Mouse (Mus musculus) stomach, embryonic 15.5 days (tissue): ENCODE measurements around the gene Tnfrsf19. TPM values are rescaled to one million over a fixed set of nuclear protein-coding genes. Genes with fewer than 3 reads are reported as not detected.
A peak's percentile ranks its signal among the peaks of the same experiment; 100 is the strongest.

ENCODE experiments used
- ATAC-seq: fragments of 200-750 bp; cut with Nextera tagmentation; 2 replicates; pipeline ENCODE4 v1.8.0; 2017; ENCODE audit warnings: low read depth, moderate number of reproducible peaks, moderate TSS enrichment; ENCODE audit not compliant: insufficient read depth, low FRiP score
- H3K27ac ChIP-seq: fragments of 300-500 bp; sonication (generic); 2 replicates; pipeline ENCODE4 v1.5.1; 2015; ENCODE audit warnings: mild to moderate bottlenecking, inconsistent platforms
- H3K27me3 ChIP-seq: fragments of 300-500 bp; sonication (generic); replicated peaks from 2 replicates; pipeline ENCODE4 v1.6.1; 2015; ENCODE audit warnings: inconsistent platforms
- H3K36me3 ChIP-seq: fragments of 300-500 bp; sonication (generic); 2 replicates; pipeline ENCODE4 v1.6.1; 2015; ENCODE audit warnings: inconsistent platforms
- H3K4me1 ChIP-seq: fragments of 300-500 bp; sonication (generic); 2 replicates; pipeline ENCODE4 v1.6.1; 2015; ENCODE audit warnings: inconsistent platforms
- H3K4me2 ChIP-seq: fragments of 300-500 bp; sonication (generic); 2 replicates; pipeline ENCODE4 v1.6.1; 2015; ENCODE audit warnings: mild to moderate bottlenecking, inconsistent platforms
- H3K4me3 ChIP-seq: fragments of 300-500 bp; sonication (generic); replicated peaks from 2 replicates; pipeline ENCODE4 v1.5.1; 2015; ENCODE audit warnings: inconsistent platforms
- H3K9ac ChIP-seq: fragments of 300-500 bp; sonication (generic); 2 replicates; pipeline ENCODE4 v1.6.1; 2015; ENCODE audit warnings: inconsistent platforms
- H3K9me3 ChIP-seq: fragments of 300-500 bp; sonication (generic); 2 replicates; pipeline ENCODE4 v1.6.1; 2016; ENCODE audit warnings: inconsistent platforms
- WGBS: fragments of 180-500 bp; shearing (Covaris S2); methylation state at CpG from one replicate; pipeline ENCODE4 v1.1.7; 2015; 5-methylcytosine and 5-hydroxymethylcytosine counted together
- polyA plus RNA-seq: library from polyadenylated mRNA; unstranded; fragments of >200 nt; fragmentation: Nextera tagmentation; extraction: Ambion mirVana; gene quantifications from 2 replicates; pipeline ENCODE4 v1.2.1, GENCODE M21; 2015

Gene Tnfrsf19
- polyA plus RNA-seq, 1 experiment from 2014 or later, result 28.5 TPM

DNA sequence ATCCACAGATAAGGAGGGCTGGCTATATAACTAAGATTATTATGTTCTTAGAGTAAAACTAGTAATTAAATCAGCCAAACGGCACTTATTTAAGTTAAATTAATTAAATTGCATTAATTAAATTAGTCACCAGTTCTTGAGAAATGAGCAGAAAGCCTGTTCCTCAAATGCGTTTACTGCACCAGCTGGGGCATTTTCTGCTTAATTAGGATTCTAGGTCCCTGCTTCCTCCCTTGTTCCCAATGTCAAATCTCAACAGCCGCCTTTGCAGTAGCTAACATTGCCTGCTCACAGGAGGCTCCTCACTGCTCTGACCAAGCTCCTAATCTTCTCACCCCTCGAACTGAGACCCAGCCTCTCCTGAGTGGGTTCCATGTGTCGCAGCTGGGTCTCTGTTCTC, 59.4 kb downstream of the Tnfrsf19 start:
- Histone ChIP-seq H3K4me2 (no peak overlapping the region), H3K4me3 (no peak overlapping the region), H3K9me3 (no peaks in the 10 kb centered on the region), H3K9ac (no peak overlapping the region), H3K36me3 (no peaks in the 10 kb centered on the region), H3K27me3 (no peaks in the 10 kb centered on the region), H3K27ac (no peak overlapping the region), H3K4me1 (peaks cover 20% of the 10 kb centered on the region)
- WGBS, result 73% methylated on average over 5 of the region's 5 CpGs
- ATAC-seq, result no peak

DNA sequence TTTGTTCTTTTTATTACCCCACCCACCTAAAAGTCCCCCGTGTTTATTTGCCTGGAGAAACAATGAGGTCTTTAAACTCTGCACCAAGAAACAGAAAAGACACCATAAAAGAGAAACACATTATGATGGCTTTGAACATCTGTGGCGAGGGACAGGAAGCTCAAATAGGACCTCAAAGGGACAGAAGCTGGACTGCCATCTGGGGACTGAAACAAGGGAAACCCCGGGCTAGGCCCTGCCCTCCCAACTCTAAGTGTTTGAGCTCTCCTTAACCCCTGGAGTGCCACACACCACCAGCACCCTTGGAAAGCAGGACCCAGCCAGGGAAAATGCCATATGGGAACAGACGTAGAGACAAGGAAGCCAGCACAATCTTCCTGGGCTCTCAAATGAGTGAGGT, 61.2 kb downstream of the Tnfrsf19 start:
- Histone ChIP-seq H3K4me2 (no peak overlapping the region), H3K9me3 (no peaks in the 10 kb centered on the region), H3K36me3 (no peaks in the 10 kb centered on the region), H3K9ac (no peak overlapping the region), H3K27me3 (no peaks in the 10 kb centered on the region), H3K4me3 (no peak overlapping the region), H3K4me1 (peaks cover 20% of the 10 kb centered on the region), H3K27ac (no peak overlapping the region)
- WGBS, result 32% methylated on average over 4 of the region's 4 CpGs
- ATAC-seq, result no peak

GRCm38 (mm10) chr14:60984266-60984665, 62.0 kb downstream of the Tnfrsf19 start:
- Histone ChIP-seq H3K4me3 (no peak overlapping the region), H3K36me3 (no peaks in the 10 kb centered on the region), H3K4me2 (no peak overlapping the region), H3K27ac (0 out of 2 replicates have a peak overlapping the region, but pooled peaks have one; percentile 45), H3K4me1 (peaks cover 20% of the 10 kb centered on the region), H3K9me3 (no peaks in the 10 kb centered on the region), H3K27me3 (no peaks in the 10 kb centered on the region), H3K9ac (no peak overlapping the region)
- WGBS, result 49% methylated on average over 6 of the region's 6 CpGs
- no peak for ATAC-seq

DNA sequence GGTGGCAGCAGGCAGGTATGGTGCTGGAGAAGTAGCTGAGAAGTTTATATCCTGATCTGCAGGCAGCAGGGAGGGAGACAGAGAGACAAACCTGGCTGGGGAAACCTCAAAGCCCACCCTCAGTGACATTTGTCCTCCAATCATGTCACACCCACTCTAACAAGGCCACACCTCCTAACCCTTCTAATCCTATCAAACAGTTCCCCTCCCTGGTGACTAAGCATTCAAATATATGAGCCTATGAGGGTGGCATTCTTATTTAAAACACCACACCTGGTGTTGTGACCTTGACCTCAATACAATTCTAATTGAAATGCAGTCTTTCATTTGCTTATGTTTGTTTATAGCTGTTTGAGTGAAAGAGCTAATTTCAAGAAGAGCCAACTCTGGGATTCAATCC, 64.2 kb downstream of the Tnfrsf19 start:
- Histone ChIP-seq H3K27me3 (no peaks in the 10 kb centered on the region), H3K4me3 (no peak overlapping the region), H3K27ac (no peak overlapping the region)

DNA sequence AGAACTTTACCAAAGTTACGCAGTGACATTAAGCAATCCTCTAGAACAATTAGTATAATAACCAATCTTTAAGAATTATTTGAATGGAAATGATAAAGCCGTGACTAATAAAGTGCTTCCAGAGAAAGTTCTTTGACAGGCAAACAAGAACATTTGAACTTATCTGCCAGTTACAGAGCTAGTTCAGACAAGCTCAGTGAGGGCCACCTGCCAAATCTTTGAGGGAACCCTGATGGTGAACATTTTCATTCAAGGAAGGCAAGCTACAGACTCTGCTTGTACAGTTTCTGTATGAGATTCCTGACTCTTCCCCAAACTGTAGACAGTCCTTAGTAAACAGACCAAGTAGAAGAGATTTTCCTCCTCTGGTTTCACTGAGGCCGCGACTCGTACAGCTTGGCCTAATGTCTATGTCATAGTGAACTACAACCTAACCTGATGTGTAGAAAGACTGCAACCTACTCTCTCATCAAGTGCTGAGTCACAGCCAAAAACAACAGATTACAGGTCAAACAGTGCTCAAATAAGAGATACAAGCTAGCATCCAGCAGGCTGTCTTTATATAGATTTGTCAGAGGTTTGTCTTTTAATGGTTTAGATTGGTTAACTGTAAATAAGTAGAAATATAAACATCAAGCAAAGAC, 65.9 kb downstream of the Tnfrsf19 start:
- no peaks in the 10 kb centered on the region for H3K9me3 ChIP-seq
- no peak for ATAC-seq
- no peaks in the 10 kb centered on the region for H3K27me3 ChIP-seq
- no peak overlapping the region for H3K4me2 ChIP-seq
- H3K36me3 ChIP-seq, result no peaks in the 10 kb centered on the region
- 0 out of 2 replicates have a peak overlapping the region, but pooled peaks have one; percentile 23 for H3K27ac ChIP-seq
- no peak overlapping the region for H3K9ac ChIP-seq
- H3K4me1 ChIP-seq, result peaks cover 12% of the 10 kb centered on the region
- H3K4me3 ChIP-seq, result no peak overlapping the region
- 67% methylated on average over 5 of the region's 5 CpGs for WGBS

More for the DNA sequence above, 64.2 kb downstream of the Tnfrsf19 start:
- H3K9ac ChIP-seq, result no peak overlapping the region
- no peaks in the 10 kb centered on the region for H3K9me3 ChIP-seq
- ATAC-seq, result no peak
- peaks cover 12% of the 10 kb centered on the region for H3K4me1 ChIP-seq
- H3K4me2 ChIP-seq, result no peak overlapping the region
- H3K36me3 ChIP-seq, result no peaks in the 10 kb centered on the region

GRCm38 (mm10) chr14:60978129-60978528, 68.2 kb downstream of the Tnfrsf19 start:
- H3K9me3 ChIP-seq, result no peaks in the 10 kb centered on the region
- 58% methylated on average over 6 of the region's 6 CpGs for WGBS
- no peak overlapping the region for H3K27ac ChIP-seq
- H3K4me1 ChIP-seq, result no peaks in the 10 kb centered on the region
- no peaks in the 10 kb centered on the region for H3K36me3 ChIP-seq
- no peak overlapping the region for H3K4me3 ChIP-seq
- no peaks in the 10 kb centered on the region for H3K27me3 ChIP-seq
- no peak overlapping the region for H3K9ac ChIP-seq
- H3K4me2 ChIP-seq, result no peak overlapping the region
- no peak for ATAC-seq

DNA sequence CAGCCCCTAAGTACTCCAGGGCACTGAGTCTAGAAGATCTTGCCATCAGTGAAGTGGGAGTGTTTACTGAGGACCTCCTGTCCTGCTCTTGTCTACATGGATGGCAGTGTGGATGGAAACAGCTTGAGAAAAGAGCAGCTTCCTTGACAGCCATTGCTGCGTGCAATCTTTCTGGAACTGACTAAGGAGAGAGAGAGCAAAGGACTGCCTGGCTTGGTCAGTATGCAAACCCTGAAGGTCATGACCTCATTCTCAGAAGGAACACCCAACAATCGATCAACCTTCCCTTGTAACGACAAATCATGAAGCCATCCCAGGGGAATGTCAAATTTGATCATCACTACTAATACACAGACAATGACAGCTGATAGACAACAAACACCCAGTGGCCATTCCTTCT, 70.1 kb downstream of the Tnfrsf19 start:
- Histone ChIP-seq H3K9ac (no peak overlapping the region), H3K27ac (no peak overlapping the region), H3K9me3 (no peaks in the 10 kb centered on the region), H3K36me3 (no peaks in the 10 kb centered on the region; the same call in 1 of the 2 replicates), H3K4me3 (no peak overlapping the region), H3K4me1 (no peaks in the 10 kb centered on the region), H3K27me3 (no peaks in the 10 kb centered on the region), H3K4me2 (no peak overlapping the region)
- WGBS, result 62% methylated on average over 3 of the region's 3 CpGs
- ATAC-seq, result no peak

DNA sequence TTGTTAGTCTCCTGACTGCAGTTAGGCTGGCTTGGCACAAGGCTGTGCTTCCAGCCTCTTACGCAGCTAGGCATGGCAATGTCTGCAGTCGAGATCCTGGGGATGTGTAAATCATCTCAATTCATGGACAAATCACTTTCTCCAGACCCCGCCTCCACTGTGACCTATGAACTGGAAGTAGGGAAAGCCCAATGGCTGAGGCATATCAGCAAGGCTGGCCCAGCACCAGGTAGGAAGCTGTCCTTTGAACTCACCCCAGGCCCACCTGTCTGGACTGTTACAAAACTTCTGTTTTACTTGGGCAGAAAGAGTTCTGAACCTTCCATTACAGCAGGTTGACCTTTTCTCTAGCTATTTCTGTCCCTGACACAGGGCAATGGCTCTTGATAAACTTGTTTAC, 70.6 kb downstream of the Tnfrsf19 start:
- Histone ChIP-seq H3K36me3 (no peaks in the 10 kb centered on the region; the same call in 1 of the 2 replicates), H3K4me3 (no peak overlapping the region), H3K9me3 (no peaks in the 10 kb centered on the region), H3K27me3 (no peaks in the 10 kb centered on the region), H3K9ac (no peak overlapping the region), H3K27ac (no peak overlapping the region), H3K4me2 (no peak overlapping the region), H3K4me1 (no peaks in the 10 kb centered on the region)
- ATAC-seq, result no peak
- WGBS, result 58% methylated on average over 3 of the region's 3 CpGs

DNA sequence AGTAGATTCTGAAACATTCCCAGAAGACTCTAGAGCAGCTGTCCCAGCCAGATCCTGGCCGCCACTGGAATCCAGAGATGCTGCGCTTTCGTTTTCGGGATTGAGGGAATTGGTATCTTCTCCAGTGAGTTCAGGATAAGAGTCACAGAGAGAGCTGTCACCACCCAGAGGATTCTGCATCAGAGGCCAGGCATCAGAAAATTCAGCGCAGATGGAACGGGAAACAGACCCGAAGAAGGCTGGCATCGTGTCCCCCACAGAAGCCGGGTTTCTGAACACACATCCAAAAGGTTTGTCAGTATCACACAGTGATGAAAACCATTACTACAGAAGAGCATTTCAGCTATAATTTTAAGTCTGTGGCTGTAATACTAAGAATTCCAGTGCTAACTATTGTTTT, 75.3 kb downstream of the Tnfrsf19 start:
- Histone ChIP-seq H3K4me2 (no peak overlapping the region), H3K36me3 (no peaks in the 10 kb centered on the region; the same call in 1 of the 2 replicates), H3K27me3 (no peaks in the 10 kb centered on the region), H3K4me1 (no peaks in the 10 kb centered on the region), H3K9ac (no peak overlapping the region), H3K9me3 (no peaks in the 10 kb centered on the region), H3K27ac (no peak overlapping the region), H3K4me3 (no peak overlapping the region)
- ATAC-seq, result no peak
- WGBS, result 90% methylated on average over 9 of the region's 9 CpGs

DNA sequence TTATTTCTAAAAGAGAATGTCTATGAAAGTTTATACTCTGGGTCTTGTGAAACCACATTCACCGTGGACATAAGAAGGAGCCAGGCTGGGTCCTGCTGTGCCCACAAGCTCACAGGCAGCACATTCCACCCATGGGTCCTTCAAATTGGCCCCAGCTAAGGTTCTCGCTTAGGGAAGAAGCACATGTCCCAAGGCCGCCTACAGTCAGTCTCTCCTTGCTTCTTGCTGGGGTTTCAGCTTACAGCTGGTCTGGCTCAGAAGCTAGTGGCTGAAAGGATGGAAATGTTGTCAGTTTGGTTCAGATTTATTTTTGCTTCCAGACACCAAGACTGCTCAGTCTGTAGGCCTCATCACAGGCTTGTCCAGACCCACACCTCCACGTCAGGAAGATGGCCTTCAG, 80.2 kb downstream of the Tnfrsf19 start:
- H3K36me3 ChIP-seq, result no peaks in the 10 kb centered on the region
- no peak overlapping the region for H3K4me2 ChIP-seq
- no peaks in the 10 kb centered on the region for H3K9me3 ChIP-seq
- H3K9ac ChIP-seq, result no peak overlapping the region
- no peak overlapping the region for H3K4me3 ChIP-seq
- WGBS, result 67% methylated on average over 4 of the region's 4 CpGs
- no peaks in the 10 kb centered on the region for H3K4me1 ChIP-seq
- no peaks in the 10 kb centered on the region for H3K27me3 ChIP-seq
- H3K27ac ChIP-seq, result no peak overlapping the region
- no peak for ATAC-seq

- ATAC-seq, result no peak
- 75% methylated on average over 7 of the region's 7 CpGs for WGBS
These were observed 82.1 kb downstream of the Tnfrsf19 start for GRCm38 (mm10) chr14:60964016-60964810.

DNA sequence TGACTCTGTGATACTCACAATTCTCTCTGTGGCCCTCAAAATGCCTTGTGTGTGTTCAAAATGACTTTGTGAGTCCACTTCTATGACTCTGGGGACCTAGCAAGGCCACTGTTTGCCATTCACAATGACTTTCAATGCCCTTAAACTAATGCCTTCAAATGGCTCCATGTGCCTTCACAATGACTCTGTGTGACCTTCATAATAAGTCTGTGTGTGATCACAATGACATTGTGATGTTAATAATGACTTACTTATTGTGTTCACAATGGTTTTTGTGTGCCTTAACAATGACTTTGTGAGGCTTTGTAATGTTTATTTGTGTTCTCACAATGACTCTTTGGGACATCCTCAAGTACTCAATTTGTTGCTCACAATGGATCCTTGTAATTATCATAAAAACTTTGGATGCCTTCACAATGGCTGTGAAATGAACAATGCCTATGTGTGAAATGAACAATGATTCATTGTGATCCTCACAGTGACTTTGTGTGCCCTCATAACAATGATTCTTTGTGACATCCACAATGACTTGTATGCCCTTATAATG, 88.6 kb downstream of the Tnfrsf19 start:
- Histone ChIP-seq H3K4me2 (no peak overlapping the region), H3K9ac (no peak overlapping the region), H3K27ac (no peak overlapping the region), H3K4me3 (no peak overlapping the region), H3K4me1 (no peaks in the 10 kb centered on the region), H3K9me3 (no peaks in the 10 kb centered on the region), H3K36me3 (no peaks in the 10 kb centered on the region), H3K27me3 (no peaks in the 10 kb centered on the region)
- no peak for ATAC-seq

More at GRCm38 (mm10) chr14:60964016-60964810, 82.1 kb downstream of the Tnfrsf19 start:
- Histone ChIP-seq H3K36me3 (no peaks in the 10 kb centered on the region), H3K4me3 (no peak overlapping the region), H3K9me3 (no peaks in the 10 kb centered on the region), H3K27me3 (no peaks in the 10 kb centered on the region), H3K9ac (no peak overlapping the region), H3K4me2 (no peak overlapping the region), H3K27ac (no peak overlapping the region), H3K4me1 (no peaks in the 10 kb centered on the region)
